Mouse (Mus musculus) neural tube, embryonic 13.5 days (tissue): ENCODE results near the gene Ttc37. TPM values are rescaled to one million over a fixed set of nuclear protein-coding genes. Genes with fewer than 3 reads are reported as not detected.
A peak's percentile ranks its signal among the peaks of the same experiment; 100 is the strongest.

Experiments used
- ATAC-seq: fragments of 200-750 bp; cut with Nextera tagmentation; 2 replicates; pipeline ENCODE4 v1.8.0; 2017; ENCODE audit warnings: low read depth, mild to moderate bottlenecking, moderate TSS enrichment, moderate library complexity
- H3K27ac ChIP-seq: fragments of 300-500 bp; sonication (generic); replicated peaks from 2 replicates; pipeline ENCODE4 v1.5.1; 2015; ENCODE audit warnings: moderate library complexity, mild to moderate bottlenecking, inconsistent platforms
- H3K27me3 ChIP-seq: fragments of 300-500 bp; sonication (generic); 2 replicates; pipeline ENCODE4 v1.6.1; 2015; ENCODE audit warnings: mild to moderate bottlenecking, inconsistent platforms
- H3K36me3 ChIP-seq: fragments of 300-500 bp; sonication (generic); 2 replicates; pipeline ENCODE4 v1.6.1; 2015; ENCODE audit warnings: mild to moderate bottlenecking, inconsistent platforms
- H3K4me1 ChIP-seq: fragments of 300-500 bp; sonication (generic); replicated peaks from 2 replicates; pipeline ENCODE4 v1.6.1; 2015; ENCODE audit warnings: inconsistent platforms
- H3K4me2 ChIP-seq: fragments of 300-500 bp; sonication (generic); 2 replicates; pipeline ENCODE4 v1.6.1; 2015; ENCODE audit warnings: inconsistent platforms, mild to moderate bottlenecking, moderate library complexity
- H3K4me3 ChIP-seq: fragments of 300-500 bp; sonication (generic); 2 replicates; pipeline ENCODE4 v1.5.1; 2015; ENCODE audit warnings: mild to moderate bottlenecking, inconsistent platforms
- H3K9ac ChIP-seq: fragments of 300-500 bp; sonication (generic); 2 replicates; pipeline ENCODE4 v1.6.1; 2015; ENCODE audit warnings: moderate library complexity, mild to moderate bottlenecking, inconsistent platforms
- H3K9me3 ChIP-seq: fragments of 300-500 bp; sonication (generic); 2 replicates; pipeline ENCODE4 v1.6.1; 2016; ENCODE audit warnings: inconsistent platforms
- WGBS: fragments of 180-500 bp; shearing (Covaris S2); methylation state at CpG from one replicate; pipeline ENCODE4 v1.1.7; 2015; 5-methylcytosine and 5-hydroxymethylcytosine counted together
- polyA plus RNA-seq: library from polyadenylated mRNA; unstranded; fragments of >200 nt; fragmentation: Nextera tagmentation; extraction: Ambion mirVana; gene quantifications from 2 replicates; pipeline ENCODE4 v1.2.1, GENCODE M21; 2015

Ttc37 gene
- polyA plus RNA-seq, 1 experiment from 2014 or later = 9.6 TPM

DNA sequence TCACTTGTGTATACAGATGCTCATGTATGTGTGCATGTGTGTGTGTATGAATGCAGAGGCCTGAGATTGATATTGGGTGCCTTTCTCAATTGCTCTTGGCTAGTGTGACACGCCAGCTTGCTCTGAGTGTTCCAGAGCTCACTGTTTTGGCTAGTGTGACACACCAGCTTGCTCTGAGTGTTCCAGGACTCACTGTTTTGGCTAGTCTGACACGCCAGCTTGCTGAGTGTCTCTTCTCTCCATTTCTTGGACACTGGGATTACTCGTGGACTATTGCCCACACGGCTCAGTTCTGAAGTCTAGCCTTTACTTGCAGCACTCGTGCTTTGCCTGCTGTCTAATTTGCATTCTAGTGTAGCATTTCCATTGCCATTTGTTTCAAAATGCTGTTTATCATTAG, 80.2 kb downstream of the Ttc37 start:
- WGBS = 94% methylated on average over 5 of the region's 5 CpGs
- 0 out of 2 replicates have a peak, but pooled peaks cover 6% of the 10 kb centered on the region for H3K9me3 ChIP-seq
- no peaks in the 10 kb centered on the region for H3K4me1 ChIP-seq
- no peak overlapping the region for H3K4me2 ChIP-seq
- peaks cover 33% of the 10 kb centered on the region for H3K36me3 ChIP-seq
- H3K9ac ChIP-seq = no peak overlapping the region
- no peak overlapping the region for H3K4me3 ChIP-seq
- H3K27ac ChIP-seq = no peak overlapping the region
- ATAC-seq = no peak
- H3K27me3 ChIP-seq = no peaks in the 10 kb centered on the region

DNA sequence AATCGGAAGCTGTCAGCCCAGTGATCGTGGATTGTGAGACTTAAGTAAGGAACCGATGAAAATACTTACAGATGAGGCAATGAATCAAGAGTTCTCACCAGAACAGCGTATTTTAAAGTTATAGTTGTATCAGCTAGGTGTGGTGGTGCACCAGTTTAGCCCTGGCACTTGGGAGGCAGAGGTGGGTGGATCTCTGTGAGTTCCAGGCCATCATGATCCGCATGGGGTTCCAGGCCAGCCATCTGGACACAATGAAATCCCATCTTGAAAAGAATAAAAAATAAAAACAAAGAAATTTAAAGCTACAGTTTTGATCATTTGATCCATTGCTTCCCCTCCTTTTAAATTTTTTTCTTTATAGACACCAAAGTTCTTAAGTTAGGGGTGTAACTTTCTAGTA, 89.1 kb downstream of the Ttc37 start:
- WGBS = 97% methylated on average over 5 of the region's 5 CpGs
- Histone ChIP-seq H3K9ac (no peak overlapping the region), H3K27me3 (no peaks in the 10 kb centered on the region), H3K36me3 (peaks cover 50% of the 10 kb centered on the region), H3K4me1 (no peaks in the 10 kb centered on the region), H3K27ac (no peak overlapping the region), H3K4me2 (no peak overlapping the region), H3K9me3 (no peaks in the 10 kb centered on the region), H3K4me3 (no peak overlapping the region)
- ATAC-seq = no peak

DNA sequence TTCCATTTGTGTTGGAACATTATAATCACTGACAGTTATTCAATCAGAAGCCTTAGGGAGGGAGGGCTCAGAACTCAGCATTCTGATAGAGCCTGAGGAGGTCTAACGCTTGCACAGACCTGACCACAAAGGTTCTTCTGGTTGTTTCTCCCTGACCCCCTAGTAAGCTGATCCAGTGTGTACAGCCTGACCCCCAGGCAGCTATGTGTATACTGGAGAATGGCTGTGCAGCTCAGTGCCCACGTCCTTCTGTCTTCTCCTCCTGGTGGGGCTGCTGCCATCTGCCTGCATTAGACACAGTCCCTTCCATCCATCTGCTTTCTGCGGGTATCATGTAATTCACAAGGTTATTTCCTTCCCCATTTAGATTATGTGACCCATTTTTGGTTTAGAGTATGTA, 90.7 kb downstream of the Ttc37 start:
- no peak overlapping the region for H3K4me2 ChIP-seq
- H3K27me3 ChIP-seq = no peaks in the 10 kb centered on the region
- 80% methylated on average over 3 of the region's 3 CpGs for WGBS
- H3K9me3 ChIP-seq = no peaks in the 10 kb centered on the region
- H3K4me3 ChIP-seq = no peak overlapping the region
- peaks cover 51% of the 10 kb centered on the region for H3K36me3 ChIP-seq
- H3K9ac ChIP-seq = no peak overlapping the region
- no peak for ATAC-seq
- H3K27ac ChIP-seq = no peak overlapping the region
- H3K4me1 ChIP-seq = no peaks in the 10 kb centered on the region

DNA sequence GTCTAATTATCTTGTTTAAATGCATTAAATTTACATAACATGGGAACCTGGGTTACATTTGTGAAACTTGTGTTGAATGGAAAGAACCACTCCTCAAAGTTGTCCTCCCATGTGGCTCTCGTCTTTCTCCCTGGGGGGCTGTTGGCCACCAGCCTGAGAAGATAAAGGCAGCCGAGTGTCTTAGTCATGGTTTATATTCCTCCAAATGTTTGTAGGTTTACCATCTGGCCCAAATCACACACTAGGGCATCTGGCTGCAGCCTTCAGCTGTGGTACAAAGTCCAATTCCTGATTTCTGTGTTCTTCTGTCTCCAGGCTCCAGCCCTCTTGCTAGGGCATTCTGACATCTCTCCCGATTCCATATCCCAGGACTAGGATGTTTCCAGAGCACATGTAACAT, 91.7 kb downstream of the Ttc37 start:
- no peak overlapping the region for H3K27ac ChIP-seq
- H3K9me3 ChIP-seq = no peaks in the 10 kb centered on the region
- WGBS = 73% methylated on average over 3 of the region's 3 CpGs
- no peaks in the 10 kb centered on the region for H3K27me3 ChIP-seq
- no peak overlapping the region for H3K9ac ChIP-seq
- ATAC-seq = no peak
- H3K4me2 ChIP-seq = no peak overlapping the region
- H3K4me3 ChIP-seq = no peak overlapping the region
- no peaks in the 10 kb centered on the region for H3K4me1 ChIP-seq
- H3K36me3 ChIP-seq = peaks cover 51% of the 10 kb centered on the region

DNA sequence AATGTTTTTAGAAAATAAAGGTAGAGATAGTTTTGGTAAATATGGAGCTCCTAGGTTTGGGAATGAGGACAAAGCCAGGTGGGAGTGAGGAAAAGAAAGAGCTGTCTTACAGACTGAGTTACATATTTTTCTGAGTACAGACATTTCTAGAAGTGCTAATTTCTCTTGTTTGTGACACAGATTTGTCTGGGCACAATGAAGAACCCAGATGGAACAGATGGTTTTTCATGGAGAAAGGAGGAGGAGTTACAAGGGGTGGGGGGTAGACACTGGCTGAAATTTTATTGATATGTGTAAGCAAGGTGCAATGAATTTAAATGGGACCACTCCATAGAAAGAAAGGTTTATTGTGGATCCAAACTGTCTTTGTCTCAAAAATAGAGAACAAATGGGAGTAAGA, 96.4 kb downstream of the Ttc37 start:
- ATAC-seq = no peak; the same call in 1 of the 2 replicates
- H3K36me3 ChIP-seq = peaks cover 33% of the 10 kb centered on the region

DNA sequence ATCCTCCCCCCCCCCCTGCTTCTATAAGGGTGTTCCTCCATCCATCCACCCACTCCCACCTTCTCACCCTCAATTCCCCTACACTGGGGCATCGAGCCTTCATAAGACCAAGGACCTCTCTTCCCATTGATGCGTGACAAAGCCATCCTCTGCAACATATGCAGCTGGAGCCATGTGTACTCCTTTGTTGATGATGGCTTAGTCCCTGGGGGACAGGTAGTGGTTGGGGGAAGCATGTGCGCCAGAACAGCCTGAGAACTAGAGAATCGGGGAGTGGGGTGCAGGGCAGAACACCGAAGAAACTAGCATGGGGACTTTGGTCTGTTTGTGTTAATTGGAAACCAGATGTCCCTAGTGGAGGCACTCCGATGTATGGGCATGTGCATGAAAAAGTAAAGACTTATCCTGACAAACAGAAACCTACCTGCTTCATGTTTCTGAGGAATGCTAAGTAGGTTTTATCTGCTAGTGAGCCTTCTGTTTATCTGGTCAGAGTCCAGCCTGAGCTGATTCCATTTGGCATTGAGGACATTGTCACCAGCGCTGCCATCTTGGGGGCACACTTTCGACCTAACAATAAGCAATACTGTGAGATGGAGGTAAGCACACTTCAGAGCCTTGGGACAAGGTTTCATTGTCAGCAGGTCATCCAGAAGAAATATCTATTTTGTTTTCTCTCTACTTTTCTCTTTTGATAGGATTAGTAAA, 97.1 kb downstream of the Ttc37 start:
- Histone ChIP-seq H3K36me3 (peaks cover 29% of the 10 kb centered on the region), H3K4me1 (no peaks in the 10 kb centered on the region), H3K9ac (no peak overlapping the region), H3K4me2 (no peak overlapping the region), H3K9me3 (no peaks in the 10 kb centered on the region), H3K27ac (no peak overlapping the region), H3K4me3 (no peak overlapping the region), H3K27me3 (no peaks in the 10 kb centered on the region)
- ATAC-seq = peak; percentile 55; the same call in 1 of the 2 replicates
- 86% methylated on average over 8 of the region's 8 CpGs for WGBS

More for the DNA sequence above, 96.4 kb downstream of the Ttc37 start:
- Histone ChIP-seq H3K4me1 (no peaks in the 10 kb centered on the region), H3K27me3 (no peaks in the 10 kb centered on the region), H3K4me2 (no peak overlapping the region), H3K4me3 (no peak overlapping the region), H3K9me3 (no peaks in the 10 kb centered on the region), H3K27ac (no peak overlapping the region), H3K9ac (no peak overlapping the region)

DNA sequence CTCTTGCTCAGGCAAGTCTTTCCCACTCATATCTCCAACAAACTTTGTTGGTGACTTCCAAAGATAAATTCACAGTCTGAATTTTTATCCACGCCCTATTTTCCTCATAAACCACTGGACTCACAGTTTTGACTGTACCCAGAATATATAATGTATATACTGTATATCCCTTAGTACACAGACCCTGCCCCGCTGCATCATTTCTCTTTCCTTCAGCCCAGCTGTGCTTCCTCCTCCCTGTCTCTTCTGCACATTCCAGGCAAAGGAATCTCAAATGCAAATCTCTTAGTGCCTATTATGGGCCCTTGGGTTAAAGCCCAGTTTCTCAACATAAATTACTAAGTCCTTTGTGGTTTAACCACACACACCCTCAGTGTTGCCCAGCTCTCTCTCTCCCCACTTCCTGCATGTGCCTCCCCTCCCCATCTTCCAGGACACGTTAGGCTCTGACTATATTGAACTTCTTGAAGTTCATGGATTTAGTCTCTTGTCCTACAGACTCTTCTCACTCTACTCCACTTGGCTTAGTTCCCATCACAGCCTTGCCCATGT, 98.8 kb downstream of the Ttc37 start:
- Histone ChIP-seq H3K27me3 (no peaks in the 10 kb centered on the region), H3K4me2 (no peak overlapping the region), H3K36me3 (0 out of 2 replicates have a peak, but pooled peaks cover 11% of the 10 kb centered on the region), H3K4me1 (no peaks in the 10 kb centered on the region), H3K27ac (no peak overlapping the region), H3K4me3 (no peak overlapping the region), H3K9me3 (no peaks in the 10 kb centered on the region), H3K9ac (no peak overlapping the region)
- WGBS = 81% methylated on average over 3 of the region's 3 CpGs
- peak; percentile 59; the same call in 1 of the 2 replicates for ATAC-seq

DNA sequence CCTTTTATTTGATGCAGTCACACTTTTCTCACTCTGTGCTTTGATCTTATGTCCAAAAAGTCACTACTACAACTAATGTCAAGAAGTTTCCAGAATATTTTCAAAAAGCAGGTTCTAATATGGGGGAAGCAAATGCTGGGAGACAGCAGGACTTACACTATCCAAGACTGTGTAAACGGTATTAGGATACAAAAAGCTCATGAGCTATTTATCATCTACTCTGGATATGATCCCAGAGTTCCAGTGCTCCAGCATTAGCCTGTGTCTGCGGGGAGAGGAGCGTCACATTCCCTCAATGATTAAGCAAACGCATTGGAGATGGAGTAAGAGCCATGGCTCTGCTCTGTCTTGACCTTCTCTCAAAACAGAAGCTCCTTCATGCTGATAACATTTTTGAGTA, 101.4 kb downstream of the Ttc37 start:
- Histone ChIP-seq H3K27ac (no peak overlapping the region), H3K4me3 (no peak overlapping the region), H3K36me3 (0 out of 2 replicates have a peak, but pooled peaks cover 4% of the 10 kb centered on the region), H3K9me3 (no peaks in the 10 kb centered on the region), H3K4me1 (no peaks in the 10 kb centered on the region), H3K27me3 (no peaks in the 10 kb centered on the region), H3K4me2 (no peak overlapping the region), H3K9ac (no peak overlapping the region)
- no peak for ATAC-seq
- WGBS = 91% methylated on average over 4 of the region's 4 CpGs

DNA sequence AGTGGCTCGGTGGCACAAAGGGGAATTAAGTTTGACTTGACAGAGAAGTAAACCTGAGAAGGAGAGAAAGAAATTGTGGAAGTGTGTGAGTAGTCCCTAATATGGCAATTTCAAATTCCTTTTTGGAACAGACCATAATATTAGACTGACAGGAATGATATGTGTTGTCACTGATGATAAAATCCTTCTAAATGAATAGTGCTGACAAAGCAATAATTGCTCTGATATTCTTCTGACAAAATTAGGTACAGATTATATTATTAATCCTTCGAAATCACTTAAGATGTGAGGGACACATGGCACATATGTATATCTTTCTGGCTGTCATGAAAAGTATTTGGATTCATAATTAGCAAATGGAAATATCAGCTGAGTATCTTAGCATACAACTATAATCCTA, 116.4 kb downstream of the Ttc37 start:
- Histone ChIP-seq H3K27me3 (no peaks in the 10 kb centered on the region), H3K4me1 (no peaks in the 10 kb centered on the region), H3K27ac (no peak overlapping the region), H3K36me3 (no peaks in the 10 kb centered on the region), H3K9ac (no peak overlapping the region), H3K4me2 (no peak overlapping the region), H3K4me3 (no peak overlapping the region), H3K9me3 (no peaks in the 10 kb centered on the region)
- 87% methylated on average over 2 of the region's 2 CpGs for WGBS
- no peak for ATAC-seq

DNA sequence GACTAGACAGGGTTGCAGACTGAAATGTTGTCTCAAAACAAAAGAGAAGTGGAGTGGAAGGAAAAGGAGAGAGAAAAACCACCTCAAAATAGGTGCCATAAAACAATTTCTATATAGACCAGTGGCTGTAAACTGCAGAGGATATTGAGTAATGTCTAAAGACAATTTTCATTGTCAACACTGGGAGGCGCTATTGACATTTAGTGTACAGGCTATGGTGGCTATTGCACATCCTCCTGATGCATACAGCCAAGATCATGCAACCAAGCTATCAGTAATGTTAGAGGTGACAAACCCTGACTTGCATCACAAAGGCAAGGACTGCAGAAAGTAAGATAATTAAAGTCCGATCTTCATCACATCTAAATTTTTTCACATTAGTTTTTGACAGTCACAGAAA, 116.9 kb downstream of the Ttc37 start:
- H3K27ac ChIP-seq = no peak overlapping the region
- 50% methylated on average over 2 of the region's 2 CpGs for WGBS
- ATAC-seq = no peak
- H3K27me3 ChIP-seq = no peaks in the 10 kb centered on the region
- no peak overlapping the region for H3K4me2 ChIP-seq
- H3K9ac ChIP-seq = no peak overlapping the region
- no peak overlapping the region for H3K4me3 ChIP-seq
- H3K36me3 ChIP-seq = no peaks in the 10 kb centered on the region
- H3K4me1 ChIP-seq = no peaks in the 10 kb centered on the region
- no peaks in the 10 kb centered on the region for H3K9me3 ChIP-seq
